Mouse (Mus musculus) lung, postnatal 25 days (tissue): Measurements from ENCODE around the gene Ano2.

Experiments used
- DNase-seq: peaks from one replicate; pipeline ENCODE4 v3.0.0; 2022; ENCODE audit warnings: low spot score

Gene Ano2

GRCm38 (mm10) chr6:126053136-126053535 lies 362.9 kb downstream of the Ano2 start:
- no peak for DNase-seq

GRCm38 (mm10) chr6:126057706-126058105 lies 367.5 kb downstream of the Ano2 start:
- DNase-seq = no peak

GRCm38 (mm10) chr6:126080531-126080930 lies 390.3 kb downstream of the Ano2 start:
- DNase-seq = no peak

- no peak for DNase-seq
Observed at GRCm38 (mm10) chr6:126086321-126086950, 396.2 kb downstream of the Ano2 start.

GRCm38 (mm10) chr6:126088489-126089265 lies 398.5 kb downstream of the Ano2 start:
- no peak for DNase-seq
